Mouse (Mus musculus): Measurements from ENCODE around the gene Fgf8.

The Fgf8 gene

GRCm38 (mm10) chr19:45748691-45749242 lies 6.1 kb upstream of the Fgf8 start:
- DNase-seq (ENCODE audit: low spot score in 2 of 2): peak; percentile 13 to 19

- DNase-seq (ENCODE audit: low spot score in 2 of 2): no peak
Measured at GRCm38 (mm10) chr19:45748206-45748605, 5.5 kb upstream of the Fgf8 start.

GRCm38 (mm10) chr19:45747028-45747867 lies 4.5 kb upstream of the Fgf8 start:
- DNase-seq (ENCODE audit: low spot score in 2 of 2): peak; percentile 69 to 85

- DNase-seq (ENCODE audit: low spot score in 2 of 2): peak; percentile 40 to 61
Measured at GRCm38 (mm10) chr19:45746153-45747020, 3.7 kb upstream of the Fgf8 start.

- DNase-seq (ENCODE audit: low spot score in 2 of 2): no peak
Measured at GRCm38 (mm10) chr19:45745344-45746152, 2.8 kb upstream of the Fgf8 start.

GRCm38 (mm10) chr19:45743619-45744018 lies 904 bp upstream of the Fgf8 start:
- DNase-seq (ENCODE audit: low spot score in 2 of 2): no peak

GRCm38 (mm10) chr19:45742984-45743575 lies 365 bp upstream of the Fgf8 start:
- no peak for DNase-seq (ENCODE audit: low spot score in 2 of 2)

GRCm38 (mm10) chr19:45741431-45742217 lies 1.1 kb downstream of the Fgf8 start:
- no peak for DNase-seq (ENCODE audit: low spot score in 2 of 2)

GRCm38 (mm10) chr19:45740817-45741216 lies 1.9 kb downstream of the Fgf8 start:
- DNase-seq (ENCODE audit: low spot score in 2 of 2): no peak

GRCm38 (mm10) chr19:45740233-45740632 lies 2.5 kb downstream of the Fgf8 start:
- DNase-seq (ENCODE audit: low spot score in 2 of 2): no peak

- no peak for DNase-seq (ENCODE audit: low spot score in 2 of 2)
Measured at GRCm38 (mm10) chr19:45738521-45738920, 4.2 kb downstream of the Fgf8 start.

- no peak for DNase-seq (ENCODE audit: low spot score in 2 of 2)
Measured at GRCm38 (mm10) chr19:45737846-45738484, 4.8 kb downstream of the Fgf8 start.

- no peak for DNase-seq (ENCODE audit: low spot score in 2 of 2)
Measured at GRCm38 (mm10) chr19:45737208-45737845, 5.4 kb downstream of the Fgf8 start.

GRCm38 (mm10) chr19:45736855-45737207 lies 5.9 kb downstream of the Fgf8 start:
- peak in 1 of 2 experiments; percentile 28 for DNase-seq (ENCODE audit: low spot score in 2 of 2)

- DNase-seq (ENCODE audit: low spot score in 2 of 2): no peak
Measured at GRCm38 (mm10) chr19:45736241-45736640, 6.5 kb downstream of the Fgf8 start.

GRCm38 (mm10) chr19:45734762-45735161 lies 8.0 kb downstream of the Fgf8 start:
- DNase-seq (ENCODE audit: low spot score in 2 of 2): no peak

- no peak for DNase-seq (ENCODE audit: low spot score in 2 of 2)
Measured at GRCm38 (mm10) chr19:45734191-45734590, 8.5 kb downstream of the Fgf8 start.

- no peak for DNase-seq (ENCODE audit: low spot score in 2 of 2)
Measured at GRCm38 (mm10) chr19:45733564-45733963, 9.2 kb downstream of the Fgf8 start.

- no peak for DNase-seq (ENCODE audit: low spot score in 2 of 2)
Measured at GRCm38 (mm10) chr19:45731658-45732057, 11.1 kb downstream of the Fgf8 start.

Measured in frontal cortex, postnatal 10 days (tissue).